Mouse (Mus musculus): ENCODE measurements at regions not wholly inside any gene's neighbourhood (a gene's known extent, or its start where the extent isn't known, plus 50 kb on each side); places are given as distances from the start of the nearest gene placed in this dataset.
A peak's percentile ranks its signal among the peaks of the same experiment; 100 is the strongest.

- DNase-seq (ENCODE audit: low spot score) = no peak
These were observed 51.3 kb upstream of the Ier5l start for GRCm38 (mm10) chr2:30525295-30525694.

- no peak for DNase-seq (ENCODE audit: low spot score)
These were observed 51.8 kb upstream of the Ier5l start for GRCm38 (mm10) chr2:30525831-30526230.

- no peak for DNase-seq (ENCODE audit: low spot score)
These were observed 53.5 kb upstream of the Ier5l start for GRCm38 (mm10) chr2:30527495-30527894.

GRCm38 (mm10) chr2:30532948-30533347 lies 58.9 kb upstream of the Ier5l start:
- no peak for DNase-seq (ENCODE audit: low spot score)

- no peak for DNase-seq (ENCODE audit: low spot score)
These were observed 59.3 kb upstream of the Ier5l start for GRCm38 (mm10) chr2:30533367-30533766.

GRCm38 (mm10) chr2:30534485-30534884 lies 60.4 kb upstream of the Cstad start:
- no peak for DNase-seq (ENCODE audit: low spot score)

- no peak for DNase-seq (ENCODE audit: low spot score)
These were observed 55.5 kb upstream of the Cstad start for GRCm38 (mm10) chr2:30539305-30539704.

GRCm38 (mm10) chr2:30541541-30541940 lies 53.3 kb upstream of the Cstad start:
- no peak for DNase-seq (ENCODE audit: low spot score)

GRCm38 (mm10) chr2:30544782-30545435 lies 49.9 kb upstream of the Cstad start:
- DNase-seq (ENCODE audit: low spot score) = peak; percentile 53

All from urinary bladder, postnatal 10 days (tissue).